Mouse (Mus musculus): ENCODE measurements around the gene Noto. TPM values are rescaled to one million over a fixed set of nuclear protein-coding genes. Genes with fewer than 3 reads are reported as not detected.

The Noto gene
- polyA plus RNA-seq, 1 experiment from 2014 or later, result not detected

GRCm38 (mm10) chr6:85380201-85380900 is 43.3 kb upstream of the Noto start:
- H3K27me3 ChIP-seq (replicated peaks; ENCODE audit: control insufficient read depth, insufficient read depth, low read length), result no peaks in the 10 kb centered on the region
- ATAC-seq, result peak; percentile 44; the same call in 1 of the 2 replicates
- peak overlapping the region; percentile 46 for H3K4me2 ChIP-seq (replicated peaks; ENCODE audit: low read depth)
- no peak overlapping the region for H3K9ac ChIP-seq (ENCODE audit: low read depth, low read length)
- peak; percentile 90 for TF ChIP-seq CTCF (IDR thresholded peaks at IDR 0.05; ENCODE audit: low read depth)
- no peaks in the 10 kb centered on the region for H3K4me1 ChIP-seq (replicated peaks; ENCODE audit: control insufficient read depth, insufficient read depth, low read length)
- WGBS, result 29% methylated on average over 10 of the region's 10 CpGs
- H3K27ac ChIP-seq (ENCODE audit: low read depth, low read length), result no peak overlapping the region
- H3K4me3 ChIP-seq (ENCODE audit: low read depth, low read length), result no peak overlapping the region
- no peaks in the 10 kb centered on the region for H3K9me3 ChIP-seq (ENCODE audit: control insufficient read depth)
- no peaks in the 10 kb centered on the region for H3K36me3 ChIP-seq (ENCODE audit: control insufficient read depth, insufficient read depth)

GRCm38 (mm10) chr6:85380901-85381647 is 42.6 kb upstream of the Noto start:
- Histone ChIP-seq H3K9me3 (ENCODE audit: control insufficient read depth) (no peaks in the 10 kb centered on the region), H3K27ac (ENCODE audit: low read depth, low read length) (peak overlapping the region; percentile 15; the same call in 1 of the 2 replicates), H3K4me1 (replicated peaks; ENCODE audit: control insufficient read depth, insufficient read depth, low read length) (no peaks in the 10 kb centered on the region), H3K4me3 (ENCODE audit: low read depth, low read length) (no peak overlapping the region), H3K4me2 (replicated peaks; ENCODE audit: low read depth) (peak overlapping the region; percentile 46), H3K36me3 (ENCODE audit: control insufficient read depth, insufficient read depth) (no peaks in the 10 kb centered on the region), H3K27me3 (replicated peaks; ENCODE audit: control insufficient read depth, insufficient read depth, low read length) (no peaks in the 10 kb centered on the region), H3K9ac (ENCODE audit: low read depth, low read length) (no peak overlapping the region)
- 32% methylated on average over 17 of the region's 17 CpGs for WGBS
- TF ChIP-seq CTCF (IDR thresholded peaks at IDR 0.05; ENCODE audit: low read depth), result no peak
- no peak for ATAC-seq

GRCm38 (mm10) chr6:85381648-85382020 is 42.1 kb upstream of the Noto start:
- H3K4me2 ChIP-seq (replicated peaks; ENCODE audit: low read depth), result no peak overlapping the region
- no peak for ATAC-seq
- TF ChIP-seq CTCF (IDR thresholded peaks at IDR 0.05; ENCODE audit: low read depth), result no peak
- 78% methylated on average over 10 of the region's 10 CpGs for WGBS
- H3K9ac ChIP-seq (ENCODE audit: low read depth, low read length), result no peak overlapping the region
- no peaks in the 10 kb centered on the region for H3K27me3 ChIP-seq (replicated peaks; ENCODE audit: control insufficient read depth, insufficient read depth, low read length)
- no peak overlapping the region for H3K27ac ChIP-seq (ENCODE audit: low read depth, low read length)
- no peaks in the 10 kb centered on the region for H3K36me3 ChIP-seq (ENCODE audit: control insufficient read depth, insufficient read depth)
- H3K9me3 ChIP-seq (ENCODE audit: control insufficient read depth), result no peaks in the 10 kb centered on the region
- H3K4me3 ChIP-seq (ENCODE audit: low read depth, low read length), result no peak overlapping the region
- H3K4me1 ChIP-seq (replicated peaks; ENCODE audit: control insufficient read depth, insufficient read depth, low read length), result no peaks in the 10 kb centered on the region

DNA sequence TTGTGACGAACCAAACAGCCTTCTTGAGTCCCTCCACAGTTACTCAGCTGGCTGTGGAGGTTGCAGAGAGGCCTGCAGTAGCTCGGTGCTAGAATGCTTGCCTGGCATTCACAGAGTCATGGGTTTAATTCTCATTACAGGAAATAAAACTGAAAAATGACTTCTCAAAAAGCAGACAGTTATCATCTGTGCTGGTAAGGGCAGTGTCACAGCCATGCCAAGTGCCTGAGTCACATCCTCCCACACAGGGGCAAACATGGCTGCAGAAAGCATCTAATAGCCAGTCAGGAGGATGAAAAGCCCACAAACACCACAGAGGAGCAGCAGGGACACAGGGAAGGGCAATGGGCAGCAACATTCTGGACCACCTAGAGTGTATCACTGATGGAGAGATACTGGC is 40.9 kb upstream of the Noto start:
- Histone ChIP-seq H3K4me1 (replicated peaks; ENCODE audit: control insufficient read depth, insufficient read depth, low read length) (no peaks in the 10 kb centered on the region), H3K27me3 (replicated peaks; ENCODE audit: control insufficient read depth, insufficient read depth, low read length) (no peaks in the 10 kb centered on the region), H3K4me3 (ENCODE audit: low read depth, low read length) (no peak overlapping the region), H3K27ac (ENCODE audit: low read depth, low read length) (no peak overlapping the region), H3K9me3 (ENCODE audit: control insufficient read depth) (no peaks in the 10 kb centered on the region), H3K9ac (ENCODE audit: low read depth, low read length) (no peak overlapping the region), H3K4me2 (replicated peaks; ENCODE audit: low read depth) (no peak overlapping the region), H3K36me3 (ENCODE audit: control insufficient read depth, insufficient read depth) (no peaks in the 10 kb centered on the region)
- TF ChIP-seq CTCF (IDR thresholded peaks at IDR 0.05; ENCODE audit: low read depth), result no peak
- no peak for ATAC-seq
- WGBS, result 78% methylated on average over 2 of the region's 2 CpGs

GRCm38 (mm10) chr6:85388608-85389007 is 35.1 kb upstream of the Noto start:
- Histone ChIP-seq H3K9me3 (ENCODE audit: control insufficient read depth) (no peaks in the 10 kb centered on the region), H3K36me3 (ENCODE audit: control insufficient read depth, insufficient read depth) (no peaks in the 10 kb centered on the region), H3K27me3 (replicated peaks; ENCODE audit: control insufficient read depth, insufficient read depth, low read length) (no peaks in the 10 kb centered on the region), H3K4me2 (replicated peaks; ENCODE audit: low read depth) (no peak overlapping the region), H3K9ac (ENCODE audit: low read depth, low read length) (no peak overlapping the region), H3K27ac (ENCODE audit: low read depth, low read length) (no peak overlapping the region), H3K4me3 (ENCODE audit: low read depth, low read length) (no peak overlapping the region), H3K4me1 (replicated peaks; ENCODE audit: control insufficient read depth, insufficient read depth, low read length) (no peaks in the 10 kb centered on the region)
- no peak for ATAC-seq
- WGBS, result 65% methylated on average over 5 of the region's 5 CpGs
- no peak for TF ChIP-seq CTCF (IDR thresholded peaks at IDR 0.05; ENCODE audit: low read depth)

- Histone ChIP-seq H3K27ac (ENCODE audit: low read depth, low read length) (no peak overlapping the region), H3K27me3 (replicated peaks; ENCODE audit: control insufficient read depth, insufficient read depth, low read length) (no peaks in the 10 kb centered on the region), H3K9ac (ENCODE audit: low read depth, low read length) (no peak overlapping the region), H3K36me3 (ENCODE audit: control insufficient read depth, insufficient read depth) (no peaks in the 10 kb centered on the region), H3K4me3 (ENCODE audit: low read depth, low read length) (no peak overlapping the region), H3K4me2 (replicated peaks; ENCODE audit: low read depth) (no peak overlapping the region), H3K4me1 (replicated peaks; ENCODE audit: control insufficient read depth, insufficient read depth, low read length) (no peaks in the 10 kb centered on the region), H3K9me3 (ENCODE audit: control insufficient read depth) (no peaks in the 10 kb centered on the region)
- 0 out of 2 replicates have a peak, but pooled peaks have one; percentile 47 for ATAC-seq
- TF ChIP-seq CTCF (IDR thresholded peaks at IDR 0.05; ENCODE audit: low read depth), result peak; percentile 88
- 13% methylated on average over 6 of the region's 7 CpGs for WGBS
Measured at GRCm38 (mm10) chr6:85391803-85392202, 31.9 kb upstream of the Noto start.

All from intestine, postnatal 0 days (tissue).